Mouse (Mus musculus) limb, embryonic 11.5 days (tissue): ENCODE measurements at regions not wholly inside any gene's neighbourhood (a gene's known extent, or its start where the extent isn't known, plus 50 kb on each side); places are given as distances from the start of the nearest gene placed in this dataset.

ENCODE experiments used
- ATAC-seq: fragments of 200-750 bp; cut with Nextera tagmentation; 2 replicates; pipeline ENCODE4 v1.8.0; 2017; ENCODE audit warnings: low read depth; ENCODE audit not compliant: insufficient number of reproducible peaks, low FRiP score, low TSS enrichment
- DNase-seq: peaks from one replicate; pipeline ENCODE4 v3.0.0-alpha.2; 2015; ENCODE audit warnings: low spot score
- H3K27ac ChIP-seq: fragments of 300-500 bp; sonication (generic); replicated peaks from 2 replicates; pipeline ENCODE4 v1.5.1; 2014; ENCODE audit warnings: low read depth, mild to moderate bottlenecking, low read length
- H3K27me3 ChIP-seq: fragments of 300-500 bp; sonication (generic); 2 replicates; pipeline ENCODE4 v1.6.1; 2014; ENCODE audit warnings: mild to moderate bottlenecking, low read length, mixed read lengths; ENCODE audit not compliant: control insufficient read depth, insufficient read depth
- H3K36me3 ChIP-seq: fragments of 300-500 bp; sonication (generic); 2 replicates; pipeline ENCODE4 v1.6.1; 2014; ENCODE audit warnings: mild to moderate bottlenecking, low read length, moderate library complexity, mixed read lengths; ENCODE audit not compliant: control insufficient read depth, insufficient read depth
- H3K4me1 ChIP-seq: fragments of 300-500 bp; sonication (generic); 2 replicates; pipeline ENCODE4 v1.6.1; 2014; ENCODE audit warnings: low read length, mixed read lengths; ENCODE audit not compliant: control insufficient read depth, insufficient read depth
- H3K4me2 ChIP-seq: fragments of 300-500 bp; sonication (generic); 2 replicates; pipeline ENCODE4 v1.6.1; 2014; ENCODE audit warnings: low read depth, mild to moderate bottlenecking, moderate library complexity; ENCODE audit not compliant: severe bottlenecking
- H3K4me3 ChIP-seq: fragments of 300-500 bp; sonication (generic); 2 replicates; pipeline ENCODE4 v1.5.1; 2014; ENCODE audit warnings: low read depth, low read length
- H3K9ac ChIP-seq: fragments of 300-500 bp; sonication (generic); 2 replicates; pipeline ENCODE4 v1.6.1; 2014; ENCODE audit warnings: mild to moderate bottlenecking, low read length
- H3K9me3 ChIP-seq: fragments of 300-500 bp; sonication (generic); 2 replicates; pipeline ENCODE4 v1.6.1; 2016; ENCODE audit warnings: low read length; ENCODE audit not compliant: control insufficient read depth
- WGBS: fragments of 180-500 bp; shearing (Covaris S2); extraction: QIAGEN DNeasy Blood & Tissue Kit; methylation state at CpG from one replicate; pipeline ENCODE4 v1.1.7; 2014; 5-methylcytosine and 5-hydroxymethylcytosine counted together

- Histone ChIP-seq H3K36me3 (no peaks in the 10 kb centered on the region), H3K9ac (no peak overlapping the region), H3K4me3 (no peak overlapping the region), H3K4me1 (no peaks in the 10 kb centered on the region), H3K9me3 (no peaks in the 10 kb centered on the region), H3K27me3 (no peaks in the 10 kb centered on the region), H3K27ac (no peak overlapping the region), H3K4me2 (no peak overlapping the region)
- ATAC-seq (no peak), DNase-seq (no peak)
- WGBS = 89% methylated on average over 3 of the region's 3 CpGs
Measured at GRCm38 (mm10) chr8:99502055-99502454, 85.8 kb upstream of the Cdh8 start.
